Mouse (Mus musculus) heart, embryonic 13.5 days (tissue): ENCODE measurements around the gene Stat3. TPM values are rescaled to one million over a fixed set of nuclear protein-coding genes. Genes with fewer than 3 reads are reported as not detected.

Experiments used
- ATAC-seq: fragments of 200-750 bp; cut with Nextera tagmentation; 2 replicates; pipeline ENCODE4 v1.8.0; 2017; ENCODE audit warnings: moderate TSS enrichment; ENCODE audit not compliant: insufficient number of reproducible peaks, low FRiP score, low TSS enrichment; ENCODE audit errors: extremely low read depth
- H3K27ac ChIP-seq: fragments of 300-500 bp; sonication (generic); replicated peaks from 2 replicates; pipeline ENCODE4 v1.5.1; 2015; ENCODE audit warnings: moderate library complexity, mild to moderate bottlenecking, inconsistent platforms
- H3K27me3 ChIP-seq: fragments of 300-500 bp; sonication (generic); replicated peaks from 2 replicates; pipeline ENCODE4 v1.6.1; 2015; ENCODE audit warnings: mild to moderate bottlenecking, inconsistent platforms
- H3K36me3 ChIP-seq: fragments of 300-500 bp; sonication (generic); 2 replicates; pipeline ENCODE4 v1.6.1; 2015; ENCODE audit warnings: mild to moderate bottlenecking, inconsistent platforms
- H3K4me1 ChIP-seq: fragments of 300-500 bp; sonication (generic); 2 replicates; pipeline ENCODE4 v1.6.1; 2015; ENCODE audit warnings: inconsistent platforms
- H3K4me2 ChIP-seq: fragments of 300-500 bp; sonication (generic); 2 replicates; pipeline ENCODE4 v1.6.1; 2015; ENCODE audit warnings: inconsistent platforms, mild to moderate bottlenecking, moderate library complexity
- H3K4me3 ChIP-seq: fragments of 300-500 bp; sonication (generic); 2 replicates; pipeline ENCODE4 v1.5.1; 2015; ENCODE audit warnings: moderate library complexity, mild to moderate bottlenecking, inconsistent platforms
- H3K9ac ChIP-seq: fragments of 300-500 bp; sonication (generic); 2 replicates; pipeline ENCODE4 v1.6.1; 2015; ENCODE audit warnings: inconsistent platforms, mild to moderate bottlenecking, moderate library complexity
- H3K9me3 ChIP-seq: fragments of 300-500 bp; sonication (generic); 2 replicates; pipeline ENCODE4 v1.6.1; 2016; ENCODE audit warnings: inconsistent platforms
- WGBS: fragments of 180-500 bp; shearing (Covaris S2); methylation state at CpG from one replicate; pipeline ENCODE4 v1.1.7; 2015; ENCODE audit warnings: mixed read lengths; 5-methylcytosine and 5-hydroxymethylcytosine counted together
- polyA plus RNA-seq: library from polyadenylated mRNA; unstranded; fragments of >200 nt; fragmentation: Nextera tagmentation; extraction: Ambion mirVana; gene quantifications from 2 replicates; pipeline ENCODE4 v1.2.1, GENCODE M21; 2015

Stat3 gene
- polyA plus RNA-seq, 1 experiment from 2014 or later, result 41.8 TPM

DNA sequence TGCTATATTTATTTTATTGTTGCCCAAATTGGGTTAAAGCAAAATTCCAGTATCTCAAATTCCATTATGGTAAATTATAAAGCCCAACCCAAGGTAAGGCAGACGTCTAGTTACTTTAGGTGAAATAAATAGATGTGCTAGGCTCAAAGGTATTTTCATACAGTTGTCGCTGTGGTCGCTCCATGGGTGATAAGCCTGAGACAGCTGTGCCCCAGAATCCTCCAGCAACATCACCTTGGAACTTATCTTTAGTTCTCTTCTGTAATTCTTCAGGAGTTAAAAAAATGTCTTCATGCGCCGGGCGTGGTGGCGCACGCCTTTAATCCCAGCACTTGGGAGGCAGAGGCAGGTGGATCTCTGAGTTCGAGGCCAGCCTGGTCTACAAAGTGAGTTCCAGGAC, 100.4 kb downstream of the Stat3 start:
- Histone ChIP-seq H3K4me2 (no peak overlapping the region), H3K36me3 (peaks cover 8% of the 10 kb centered on the region), H3K27ac (no peak overlapping the region), H3K4me3 (no peak overlapping the region), H3K9ac (no peak overlapping the region), H3K27me3 (no peaks in the 10 kb centered on the region), H3K4me1 (peaks cover 16% of the 10 kb centered on the region), H3K9me3 (peaks cover 3% of the 10 kb centered on the region; the same call in 1 of the 2 replicates)
- no peak for ATAC-seq
- 90% methylated on average over 9 of the region's 9 CpGs for WGBS

DNA sequence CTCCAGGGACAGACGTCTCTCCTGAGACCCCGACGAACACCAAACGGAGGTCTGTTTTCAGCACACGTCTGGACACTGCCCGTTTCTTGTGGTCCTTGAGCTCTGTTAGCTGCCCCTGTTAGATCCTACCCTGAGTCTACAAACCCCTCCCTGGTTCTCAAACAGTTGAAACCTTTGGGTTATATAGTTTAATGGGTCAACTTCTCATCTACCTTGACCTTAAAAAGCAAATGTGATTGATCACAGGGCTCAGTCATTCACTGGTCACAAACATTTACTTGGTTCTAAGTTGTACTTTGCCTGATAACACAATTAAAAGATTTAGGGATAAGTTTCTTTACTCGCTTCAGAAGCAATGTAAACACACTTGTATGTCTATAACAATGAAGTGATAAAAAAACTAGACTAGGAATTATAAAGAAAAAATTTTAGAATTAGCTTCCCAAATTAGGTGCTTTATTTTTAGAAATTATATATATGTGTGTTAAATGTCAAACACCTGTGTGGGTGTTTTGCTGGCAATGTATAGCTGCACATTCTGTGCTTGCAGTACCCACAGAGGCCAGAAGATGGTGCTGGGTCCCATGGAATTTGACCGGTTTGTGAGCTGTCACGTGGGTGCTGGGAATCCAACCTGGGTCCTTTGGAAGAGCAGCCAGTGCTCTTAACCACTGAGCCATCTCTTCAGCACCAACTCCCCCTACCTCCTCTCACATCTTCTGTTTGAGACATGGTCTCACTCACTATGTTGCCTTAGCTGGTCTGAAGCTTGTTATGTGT, 102.2 kb downstream of the Stat3 start:
- H3K27me3 ChIP-seq, result no peaks in the 10 kb centered on the region
- no peak overlapping the region for H3K9ac ChIP-seq
- 75% methylated on average over 9 of the region's 9 CpGs for WGBS
- H3K36me3 ChIP-seq, result peaks cover 4% of the 10 kb centered on the region
- H3K9me3 ChIP-seq, result peaks cover 3% of the 10 kb centered on the region; the same call in 1 of the 2 replicates
- peaks cover 27% of the 10 kb centered on the region for H3K4me1 ChIP-seq
- no peak overlapping the region for H3K4me2 ChIP-seq
- ATAC-seq, result no peak
- no peak overlapping the region for H3K4me3 ChIP-seq
- H3K27ac ChIP-seq, result no peak overlapping the region

Other genes starting within 250 kb of the Stat3 start
- 0.09 and 0.51 TPM in 2 replicates for gene Zfp385c, start 247.1 kb downstream of the Stat3 start, polyA plus RNA-seq
- 1.5 and 1.9 TPM in 2 replicates for gene Dhx58, start 235.3 kb downstream of the Stat3 start, polyA plus RNA-seq
- gene Kat2a, start 227.1 kb downstream of the Stat3 start, polyA plus RNA-seq, result 33.4 and 34.7 TPM in 2 replicates
- 0.21 TPM in 1 of 2 replicates, not detected in the other for gene Hspb9, start 225.7 kb downstream of the Stat3 start, polyA plus RNA-seq
- 13.4 and 13.6 TPM in 2 replicates for gene Rab5c, start 201.3 kb downstream of the Stat3 start, polyA plus RNA-seq
- not detected in 2 replicates for gene Kcnh4, start 179.6 kb downstream of the Stat3 start, polyA plus RNA-seq
- not detected in 2 replicates for gene Hcrt, start 176.6 kb downstream of the Stat3 start, polyA plus RNA-seq
- gene Ghdc, start 168.6 kb downstream of the Stat3 start, polyA plus RNA-seq, result 6.0 and 7.2 TPM in 2 replicates
- 24.3 and 27.0 TPM in 2 replicates for gene Stat5b, start 88.8 kb downstream of the Stat3 start, polyA plus RNA-seq
- gene Stat5a, start 80.2 kb downstream of the Stat3 start, polyA plus RNA-seq, result 5.2 and 5.9 TPM in 2 replicates
- gene Cavin1, start 31.3 kb upstream of the Stat3 start, polyA plus RNA-seq, result 348 and 370 TPM in 2 replicates
- gene Atp6v0a1, start 69.9 kb upstream of the Stat3 start, polyA plus RNA-seq, result 54.9 and 58.1 TPM in 2 replicates
- 13.5 and 13.7 TPM in 2 replicates for gene Naglu, start 130.5 kb upstream of the Stat3 start, polyA plus RNA-seq
- 0.14 and 0.17 TPM in 2 replicates for gene Hsd17b1, start 138.9 kb upstream of the Stat3 start, polyA plus RNA-seq
- gene Coasy, start 143.0 kb upstream of the Stat3 start, polyA plus RNA-seq, result 26.8 and 28.4 TPM in 2 replicates
- 36.3 and 41.6 TPM in 2 replicates for gene Mlx, start 147.7 kb upstream of the Stat3 start, polyA plus RNA-seq
- gene Psmc3ip, start 155.9 kb upstream of the Stat3 start, polyA plus RNA-seq, result 21.4 and 26.6 TPM in 2 replicates
- gene Retreg3, start 180.4 kb upstream of the Stat3 start, polyA plus RNA-seq, result 12.0 and 14.1 TPM in 2 replicates
- gene Tubg1, start 180.4 kb upstream of the Stat3 start, polyA plus RNA-seq, result 77.2 and 83.0 TPM in 2 replicates
- gene Tubg2, start 216.4 kb upstream of the Stat3 start, polyA plus RNA-seq, result 3.1 and 4.3 TPM in 2 replicates
- 0.52 and 0.55 TPM in 2 replicates for gene Cntnap1, start 231.0 kb upstream of the Stat3 start, polyA plus RNA-seq
- gene Plekhh3, start 231.8 kb upstream of the Stat3 start, polyA plus RNA-seq, result 7.6 and 8.5 TPM in 2 replicates
- 0.19 and 0.33 TPM in 2 replicates for gene Ccr10, start 235.9 kb upstream of the Stat3 start, polyA plus RNA-seq